Mouse (Mus musculus): ENCODE measurements at regions not wholly inside any gene's neighbourhood (a gene's known extent, or its start where the extent isn't known, plus 50 kb on each side); places are given as distances from the start of the nearest gene placed in this dataset.

DNA sequence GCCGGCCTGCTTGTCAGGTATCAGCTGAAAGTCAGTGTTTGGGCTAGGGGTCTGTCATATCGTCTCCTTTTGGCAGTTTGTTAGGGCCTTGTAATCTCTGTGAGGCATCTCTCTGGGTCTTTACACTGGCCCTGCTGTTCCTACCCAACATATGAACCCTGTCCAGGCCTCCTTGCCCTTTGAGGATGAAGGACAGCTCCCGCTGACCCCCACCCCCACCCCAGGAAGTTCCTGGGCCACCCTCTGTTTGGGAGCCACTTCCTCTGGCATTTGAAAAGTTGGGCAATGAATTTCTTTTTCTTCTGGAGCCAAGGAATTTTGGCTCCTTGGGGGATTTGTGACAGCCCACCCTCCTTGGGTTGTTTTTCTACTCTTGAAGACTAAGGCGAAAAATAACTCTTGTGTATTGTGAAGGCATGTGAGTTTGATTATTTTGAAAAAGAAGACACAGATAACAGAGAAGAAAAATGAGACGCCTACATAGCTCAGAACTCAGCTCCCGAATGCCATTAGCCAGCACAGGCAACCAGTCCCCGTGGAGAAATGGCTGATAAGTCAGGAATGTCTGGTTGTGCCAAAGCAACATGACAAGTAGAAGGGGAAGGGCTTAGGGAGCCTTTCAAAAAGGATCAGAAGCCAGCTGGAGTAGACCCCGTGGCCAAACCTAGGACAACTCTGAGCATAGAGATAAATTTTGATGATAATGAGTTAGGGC lies 249.5 kb downstream of the Gm49356 start:
- no peak for DNase-seq (ENCODE audit: extremely low spot score in 1 of 2, low spot score in 1 of 2)

DNA sequence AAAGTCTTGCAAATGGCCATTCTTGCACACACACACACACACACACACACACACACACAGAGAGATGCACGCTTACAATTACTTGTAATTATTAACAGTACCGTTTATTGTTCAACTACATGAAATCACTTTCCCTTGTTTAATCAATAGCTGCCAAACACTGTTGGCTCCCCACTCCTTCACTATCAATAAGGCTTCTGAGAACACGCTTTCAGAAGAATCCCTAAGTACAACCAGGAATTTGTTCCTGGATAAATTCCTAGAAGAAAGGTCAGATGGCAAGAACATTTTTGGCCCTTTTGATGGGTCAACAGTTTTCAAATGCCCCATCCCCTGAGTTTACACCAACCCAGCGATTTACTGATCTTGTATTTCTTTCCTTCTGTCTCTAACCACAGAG lies 252.5 kb downstream of the Gm49356 start:
- no peak for DNase-seq (ENCODE audit: extremely low spot score in 1 of 2, low spot score in 1 of 2)

DNA sequence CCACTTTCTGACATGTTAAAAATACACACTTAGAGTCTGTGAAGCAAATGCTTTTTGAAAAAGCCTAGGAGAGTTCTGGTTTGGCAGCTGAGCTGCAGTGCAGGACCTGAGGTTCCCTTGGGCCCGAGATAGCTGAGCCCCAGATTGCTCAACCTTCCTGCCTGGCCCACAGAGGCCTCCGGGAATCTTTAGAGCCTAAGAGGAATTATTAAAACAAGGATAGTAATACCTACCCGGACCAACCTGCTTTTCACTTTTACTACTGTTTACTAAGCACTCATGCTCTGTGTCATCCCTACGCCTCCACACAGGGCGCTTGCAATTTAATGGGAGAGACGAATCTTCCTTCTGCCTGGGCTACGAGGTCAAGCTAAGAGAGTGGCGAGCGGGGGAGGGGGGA lies 253.4 kb downstream of the Gm49356 start:
- DNase-seq (ENCODE audit: extremely low spot score in 1 of 2, low spot score in 1 of 2) = no peak

DNA sequence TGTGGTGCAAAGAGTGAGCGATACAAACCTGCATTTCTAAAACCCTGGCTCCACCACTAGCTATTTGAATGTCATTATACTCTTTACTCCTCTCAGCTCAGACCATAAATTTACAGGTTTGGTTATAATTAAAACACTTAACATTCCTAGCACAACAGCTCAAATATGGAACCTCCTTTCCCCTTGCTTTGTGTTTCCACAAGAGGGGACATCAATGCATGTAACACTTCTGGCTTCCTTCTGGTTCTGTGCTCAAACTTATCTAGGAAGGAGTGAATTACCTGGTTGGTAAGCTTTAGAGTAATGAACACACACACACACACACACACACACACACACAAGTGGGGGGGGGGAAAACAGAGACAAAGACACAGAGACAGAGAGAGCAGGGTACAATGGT lies 254.8 kb downstream of the Gm49356 start:
- no peak for DNase-seq (ENCODE audit: extremely low spot score in 1 of 2, low spot score in 1 of 2)

- no peak for DNase-seq (ENCODE audit: extremely low spot score in 1 of 2, low spot score in 1 of 2)
Measured at GRCm38 (mm10) chr15:59145679-59146078, 256.6 kb downstream of the Gm49356 start.

DNA sequence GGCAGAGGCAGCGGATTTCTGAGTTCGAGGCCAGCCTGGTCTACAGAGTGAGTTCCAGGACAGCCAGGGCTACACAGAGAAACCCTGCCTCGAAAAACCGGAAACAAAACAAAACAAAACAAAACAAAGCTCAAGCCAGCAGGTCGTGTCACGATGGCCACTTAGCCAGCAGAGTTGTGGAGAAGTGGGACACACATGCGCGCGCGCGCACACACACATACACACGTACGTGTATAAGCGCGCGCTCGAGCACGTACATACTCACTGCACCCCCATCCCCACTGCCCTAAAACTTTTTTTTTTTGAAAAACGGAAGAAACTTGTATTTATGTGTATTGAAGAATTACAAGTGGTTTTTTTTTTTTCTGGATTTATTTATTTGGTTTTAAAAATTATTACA lies 257.0 kb downstream of the Gm49356 start:
- DNase-seq (ENCODE audit: extremely low spot score in 1 of 2, low spot score in 1 of 2) = no peak

DNA sequence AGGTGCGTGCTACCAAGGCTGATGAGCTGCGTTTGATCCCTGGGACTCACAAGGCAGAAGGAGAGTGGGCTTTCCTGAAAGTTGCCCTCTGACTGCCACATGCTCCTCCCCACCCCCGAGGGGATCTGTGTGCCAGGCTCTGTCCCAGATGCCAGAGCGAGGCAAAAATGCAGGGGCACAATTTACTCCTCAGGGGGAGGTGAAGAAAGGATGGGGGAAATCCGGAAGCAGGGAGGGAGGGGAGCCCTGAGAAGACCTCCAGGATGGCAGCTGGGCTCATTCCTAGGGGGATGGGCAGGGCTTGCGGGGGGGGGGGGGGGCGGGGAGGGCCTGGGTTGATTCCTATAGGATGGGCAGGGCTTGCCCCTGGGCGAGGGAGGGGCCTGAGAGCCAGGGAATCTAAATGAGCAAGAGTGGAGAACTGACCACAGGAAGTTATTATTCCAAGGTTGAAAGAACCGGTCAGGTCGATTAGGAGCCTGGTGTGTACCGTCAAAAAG lies 257.5 kb downstream of the Gm49356 start:
- DNase-seq (ENCODE audit: extremely low spot score in 1 of 2, low spot score in 1 of 2) = no peak

DNA sequence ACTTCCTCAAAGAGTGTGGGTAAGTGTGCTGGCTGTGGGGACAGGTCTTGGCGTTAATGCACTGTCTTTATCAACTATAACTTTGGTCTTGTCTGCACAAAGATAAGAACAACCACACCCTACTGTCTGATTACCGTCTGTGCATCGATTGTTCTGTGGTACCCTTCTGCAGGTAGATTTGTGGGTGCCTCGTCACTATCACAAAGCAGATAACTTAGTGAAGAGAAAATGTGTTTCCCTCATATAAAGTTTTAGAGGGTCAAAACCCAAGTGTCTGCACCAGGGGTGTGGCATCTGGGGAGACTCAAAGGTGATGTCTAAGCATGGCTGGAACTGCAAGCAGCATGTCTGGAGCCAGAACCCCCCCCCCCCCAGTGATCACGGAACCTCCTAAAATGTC lies 259.4 kb downstream of the Gm49356 start:
- DNase-seq (ENCODE audit: extremely low spot score in 1 of 2, low spot score in 1 of 2) = no peak

DNA sequence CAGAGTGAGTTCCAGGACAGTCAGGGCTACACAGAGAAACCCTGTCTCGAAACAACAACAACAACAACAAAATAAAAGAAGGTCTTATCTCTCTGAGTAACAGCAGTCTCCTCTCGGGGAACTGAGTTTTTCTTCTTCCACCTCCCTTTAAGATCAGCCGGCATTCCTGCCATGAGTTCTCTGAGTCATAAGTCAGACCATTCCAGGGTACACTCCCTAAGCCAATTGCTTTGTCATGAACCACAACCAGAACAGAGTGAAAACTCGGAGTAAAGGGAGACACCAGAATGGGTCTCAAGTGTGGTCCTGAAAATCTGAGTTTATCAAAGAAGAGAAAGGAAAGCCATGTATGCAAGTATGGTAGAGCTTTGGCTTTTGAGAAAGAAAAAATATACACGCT lies 262.4 kb downstream of the Gm49356 start:
- no peak for DNase-seq (ENCODE audit: extremely low spot score in 1 of 2, low spot score in 1 of 2)

DNA sequence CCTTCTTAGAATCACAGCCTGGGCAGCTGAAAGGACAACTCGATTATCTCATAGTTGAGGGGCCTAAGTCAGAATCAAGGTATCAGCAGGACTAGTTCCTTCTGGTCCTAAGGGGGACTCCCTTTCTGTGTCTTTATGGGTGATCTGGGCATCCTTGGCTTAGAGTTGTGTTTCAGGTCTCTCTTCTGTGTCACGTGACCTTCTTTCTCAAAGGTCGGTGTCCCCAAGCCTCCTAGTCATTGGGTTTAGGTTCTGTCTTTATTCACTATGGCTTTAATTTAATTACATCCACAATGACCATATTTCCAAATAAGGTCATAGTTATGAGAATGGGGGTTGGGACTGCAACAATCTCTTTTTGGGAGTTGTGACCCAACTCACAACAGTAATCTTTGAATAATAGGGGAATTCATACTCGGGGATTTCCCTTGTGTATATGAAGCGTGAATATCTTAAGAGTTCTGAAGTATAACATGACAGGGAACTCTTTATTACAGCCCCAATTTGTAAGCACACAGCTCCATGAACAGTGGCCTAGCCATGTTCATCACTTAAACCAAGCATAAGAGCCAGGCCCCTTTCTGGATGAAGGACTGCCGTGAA lies 263.8 kb downstream of the Gm49356 start:
- no peak for DNase-seq (ENCODE audit: extremely low spot score in 1 of 2, low spot score in 1 of 2)

GRCm38 (mm10) chr15:59153416-59154250 lies 264.5 kb downstream of the Gm49356 start:
- DNase-seq (ENCODE audit: extremely low spot score in 1 of 2, low spot score in 1 of 2) = no peak

- DNase-seq (ENCODE audit: extremely low spot score in 1 of 2, low spot score in 1 of 2) = no peak
Measured at GRCm38 (mm10) chr15:59154407-59155288, 265.6 kb downstream of the Gm49356 start.

- no peak for DNase-seq (ENCODE audit: extremely low spot score in 1 of 2, low spot score in 1 of 2)
Measured at GRCm38 (mm10) chr15:59155289-59155623, 266.2 kb downstream of the Gm49356 start.

GRCm38 (mm10) chr15:59156328-59156727 lies 267.2 kb downstream of the Gm49356 start:
- no peak for DNase-seq (ENCODE audit: extremely low spot score in 1 of 2, low spot score in 1 of 2)

DNA sequence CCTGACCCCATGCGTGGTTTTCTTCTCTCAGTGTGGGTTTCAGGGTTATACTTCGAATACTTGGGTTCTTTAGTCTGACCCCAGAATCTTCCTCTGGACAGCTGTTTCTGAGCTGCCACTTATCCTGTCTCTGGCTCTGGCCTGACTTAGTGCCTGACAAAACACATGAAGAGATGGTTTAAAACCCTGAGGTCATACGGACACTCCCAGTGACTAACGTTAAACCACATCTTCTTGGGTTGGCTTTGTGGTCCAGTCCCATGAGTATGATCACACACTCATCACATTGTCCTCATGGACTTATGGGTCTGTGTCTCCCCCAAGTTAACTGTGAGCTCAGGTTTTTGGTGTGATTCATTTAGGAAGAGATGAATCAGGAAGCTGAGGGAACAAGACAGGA lies 269.7 kb downstream of the Gm49356 start:
- DNase-seq (ENCODE audit: extremely low spot score in 1 of 2, low spot score in 1 of 2) = no peak

GRCm38 (mm10) chr15:59160931-59161920 lies 272.1 kb downstream of the Gm49356 start:
- no peak for DNase-seq (ENCODE audit: extremely low spot score in 1 of 2, low spot score in 1 of 2)

DNA sequence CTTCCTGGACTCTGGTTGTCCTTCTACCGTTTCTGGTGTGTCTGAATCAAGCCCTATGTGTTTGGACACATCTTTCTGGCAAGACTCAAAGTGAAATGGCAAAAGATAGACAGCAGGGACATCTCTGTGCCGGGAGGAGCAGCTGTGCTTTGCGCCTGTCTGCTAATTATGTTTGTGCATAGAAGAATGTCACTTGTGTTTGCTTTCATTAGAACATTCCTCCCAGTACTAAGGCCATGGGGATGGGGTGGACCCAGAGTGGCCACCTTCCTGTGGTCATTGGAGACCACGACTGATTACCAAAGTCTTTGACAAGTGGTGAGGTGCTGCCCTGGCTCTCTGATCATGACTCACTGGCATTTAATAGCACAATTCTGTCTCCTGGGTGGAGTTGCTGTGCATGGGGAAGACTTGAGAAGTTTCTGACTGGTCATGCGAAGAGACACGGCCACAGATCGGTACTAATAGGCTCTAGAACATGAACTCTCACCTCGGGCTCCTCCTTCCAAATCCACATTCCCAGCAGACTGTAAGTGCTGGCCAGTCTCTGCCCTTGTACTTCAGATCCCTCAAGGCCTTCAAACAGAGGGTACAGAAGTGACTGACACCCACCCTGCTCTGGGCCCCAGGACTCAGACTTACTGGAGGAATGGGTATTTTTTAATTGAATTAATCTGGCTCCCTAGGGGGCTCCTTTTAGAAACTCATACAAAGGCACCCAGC lies 279.0 kb downstream of the Gm49356 start:
- DNase-seq (ENCODE audit: extremely low spot score in 1 of 2, low spot score in 1 of 2) = no peak

- no peak for DNase-seq (ENCODE audit: extremely low spot score in 1 of 2, low spot score in 1 of 2)
Measured at GRCm38 (mm10) chr15:59168660-59169170, 279.6 kb downstream of the Gm49356 start.

Data from layer of hippocampus, postnatal 25 days (tissue).